Mouse (Mus musculus): ENCODE measurements around the gene Ada. TPM values are rescaled to one million over a fixed set of nuclear protein-coding genes. Genes with fewer than 3 reads are reported as not detected.

Gene Ada
- total and polyA plus RNA-seq, 2 experiments from 2014 or later = 2.2 to 4.1 TPM

DNA sequence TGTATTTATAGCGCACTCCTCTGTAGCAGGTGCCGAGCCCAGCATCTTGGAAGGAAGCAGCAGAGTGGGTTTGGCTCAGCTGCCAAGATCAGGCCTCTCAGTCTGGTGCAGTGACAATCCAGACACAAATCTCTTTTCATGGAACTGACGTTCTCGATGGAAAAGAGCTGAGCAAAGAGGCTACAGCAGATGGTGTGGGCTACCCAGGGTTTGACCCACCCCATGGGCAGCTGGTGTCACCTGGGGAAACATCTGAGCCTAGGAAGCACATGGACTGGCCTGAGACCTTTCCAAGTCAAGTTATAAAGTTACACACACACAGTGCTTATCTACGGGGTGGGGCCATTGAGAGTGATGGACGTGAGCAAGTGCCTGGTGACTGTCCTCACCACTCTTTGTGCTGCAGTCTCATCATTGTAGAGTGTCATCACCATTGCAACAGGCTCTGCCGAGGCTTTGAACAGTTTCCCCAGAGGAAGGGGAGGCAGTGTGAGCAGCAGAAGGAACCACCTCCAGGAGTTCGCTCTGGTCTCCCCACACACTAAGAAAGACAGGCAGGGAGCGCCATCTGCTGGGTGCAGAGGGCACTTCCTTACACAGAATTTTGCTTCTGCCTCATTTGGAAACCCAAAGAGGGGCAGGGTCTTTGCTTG lies 31.0 kb downstream of the Ada start:
- Histone ChIP-seq H3K4me3 (ENCODE audit: low read depth, low read length) (no peak overlapping the region), H3K4me1 (ENCODE audit: control insufficient read depth, insufficient read depth) (peaks cover 21% of the 10 kb centered on the region; the same call in 1 of the 2 replicates), H3K9me3 (replicated peaks; ENCODE audit: control insufficient read depth, low read length) (no peaks in the 10 kb centered on the region), H3K27ac (ENCODE audit: low read depth) (peak overlapping the region; percentile 65), H3K27me3 (ENCODE audit: control insufficient read depth, insufficient read depth, low read length) (no peaks in the 10 kb centered on the region), H3K36me3 (replicated peaks; ENCODE audit: control insufficient read depth, insufficient read depth, low read length) (peaks cover 32% of the 10 kb centered on the region), H3K9ac (replicated peaks; ENCODE audit: low read depth, low read length) (0 out of 2 replicates have a peak overlapping the region, but pooled peaks have one; percentile 21), H3K4me2 (ENCODE audit: low read depth, low read length) (no peak overlapping the region)
- WGBS = 15% methylated on average over 9 of the region's 9 CpGs
- peak; percentile 88 for DNase-seq (ENCODE audit: low spot score)
- ATAC-seq (ENCODE audit: insufficient read depth, low read depth) = peak; percentile 72
- TF ChIP-seq EP300 (IDR thresholded peaks at IDR 0.05; ENCODE audit: low read depth) (no peak), CTCF (IDR thresholded peaks at IDR 0.05; ENCODE audit: low read depth) (peak; percentile 97)

DNA sequence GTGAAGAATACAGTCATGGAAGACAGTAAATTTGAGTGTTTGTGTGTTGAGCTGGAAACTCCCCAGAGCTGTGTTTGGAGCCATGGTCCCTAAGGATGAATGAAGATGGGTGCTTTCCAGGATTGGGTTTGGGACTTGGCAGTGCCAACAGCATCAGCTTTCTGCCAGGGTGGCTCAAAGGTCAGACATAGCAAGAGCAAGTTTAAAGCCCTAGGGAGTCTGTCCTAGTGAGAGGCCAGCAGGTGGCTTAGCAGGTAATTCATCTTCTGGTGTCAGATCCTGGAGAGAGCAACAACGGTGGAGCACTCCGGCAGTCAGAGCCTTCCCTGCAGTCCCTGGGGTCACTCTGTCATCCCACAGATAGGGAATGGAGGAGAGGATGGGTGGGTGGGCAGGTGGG lies 31.5 kb downstream of the Ada start:
- DNase-seq (ENCODE audit: low spot score) (no peak), ATAC-seq (ENCODE audit: insufficient read depth, low read depth) (no peak)
- peaks cover 26% of the 10 kb centered on the region for H3K36me3 ChIP-seq (replicated peaks; ENCODE audit: control insufficient read depth, insufficient read depth, low read length)
- H3K4me2 ChIP-seq (ENCODE audit: low read depth, low read length) = no peak overlapping the region
- 0 out of 2 replicates have a peak overlapping the region, but pooled peaks have one; percentile 21 for H3K9ac ChIP-seq (replicated peaks; ENCODE audit: low read depth, low read length)
- 22% methylated on average over 2 of the region's 2 CpGs for WGBS
- H3K27ac ChIP-seq (ENCODE audit: low read depth) = peak overlapping the region; percentile 65
- no peak overlapping the region for H3K4me3 ChIP-seq (ENCODE audit: low read depth, low read length)
- no peak for TF ChIP-seq EP300 (IDR thresholded peaks at IDR 0.05; ENCODE audit: low read depth)
- no peak for TF ChIP-seq CTCF (IDR thresholded peaks at IDR 0.05; ENCODE audit: low read depth)
- H3K9me3 ChIP-seq (replicated peaks; ENCODE audit: control insufficient read depth, low read length) = no peaks in the 10 kb centered on the region
- H3K4me1 ChIP-seq (ENCODE audit: control insufficient read depth, insufficient read depth) = peaks cover 21% of the 10 kb centered on the region; the same call in 1 of the 2 replicates
- no peaks in the 10 kb centered on the region for H3K27me3 ChIP-seq (ENCODE audit: control insufficient read depth, insufficient read depth, low read length)

DNA sequence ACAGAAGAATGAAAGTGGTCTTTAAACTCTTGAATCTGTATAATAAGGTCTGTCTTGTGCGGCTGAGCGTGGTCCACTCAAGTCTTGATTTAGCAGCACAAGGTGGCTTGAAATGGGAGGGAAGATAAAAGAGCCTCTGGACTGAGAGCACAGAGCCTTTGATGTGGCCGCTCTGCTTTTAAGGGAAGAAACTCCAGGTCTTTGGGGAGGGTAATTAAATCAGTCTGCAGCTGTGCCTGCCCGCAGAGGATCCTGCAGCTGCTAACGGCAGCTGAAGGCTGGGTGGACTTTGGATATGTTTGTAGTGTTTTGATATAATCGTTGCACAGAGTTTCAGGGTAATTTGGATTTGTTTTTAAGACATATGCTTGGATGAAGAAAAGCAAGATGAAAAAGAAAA lies 33.2 kb downstream of the Ada start:
- no peaks in the 10 kb centered on the region for H3K9me3 ChIP-seq (replicated peaks; ENCODE audit: control insufficient read depth, low read length)
- no peak overlapping the region for H3K4me3 ChIP-seq (ENCODE audit: low read depth, low read length)
- no peak for TF ChIP-seq EP300 (IDR thresholded peaks at IDR 0.05; ENCODE audit: low read depth)
- TF ChIP-seq CTCF (IDR thresholded peaks at IDR 0.05; ENCODE audit: low read depth) = no peak
- DNase-seq (ENCODE audit: low spot score) (no peak), ATAC-seq (ENCODE audit: insufficient read depth, low read depth) (no peak)
- WGBS = 25% methylated on average over 6 of the region's 6 CpGs
- H3K9ac ChIP-seq (replicated peaks; ENCODE audit: low read depth, low read length) = no peak overlapping the region
- H3K4me1 ChIP-seq (ENCODE audit: control insufficient read depth, insufficient read depth) = peaks cover 35% of the 10 kb centered on the region
- peaks cover 11% of the 10 kb centered on the region for H3K36me3 ChIP-seq (replicated peaks; ENCODE audit: control insufficient read depth, insufficient read depth, low read length)
- peak overlapping the region; percentile 25; the same call in 1 of the 2 replicates for H3K4me2 ChIP-seq (ENCODE audit: low read depth, low read length)
- no peaks in the 10 kb centered on the region for H3K27me3 ChIP-seq (ENCODE audit: control insufficient read depth, insufficient read depth, low read length)
- peak overlapping the region; percentile 75 for H3K27ac ChIP-seq (ENCODE audit: low read depth)

DNA sequence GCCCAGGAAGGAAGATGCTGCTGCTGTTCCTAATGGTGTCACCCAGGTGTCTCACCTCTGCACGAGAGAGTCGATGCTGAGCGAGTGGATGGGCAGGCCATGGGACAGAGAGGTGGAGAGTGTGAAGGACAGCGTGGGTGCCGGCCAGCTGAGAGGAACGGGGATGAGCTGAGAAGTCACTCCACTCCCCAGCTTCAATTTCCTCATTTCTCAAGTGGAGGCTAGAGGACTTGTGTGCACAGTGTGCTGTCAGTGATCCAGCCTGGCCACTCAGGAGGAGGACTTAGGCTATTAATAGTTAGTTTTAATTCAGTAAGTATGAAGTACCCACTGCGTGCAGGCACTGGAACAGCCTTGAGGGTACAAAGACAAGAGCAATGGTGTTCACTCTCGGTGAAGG lies 33.6 kb downstream of the Ada start:
- TF ChIP-seq CTCF (IDR thresholded peaks at IDR 0.05; ENCODE audit: low read depth) (no peak), EP300 (IDR thresholded peaks at IDR 0.05; ENCODE audit: low read depth) (no peak)
- H3K9me3 ChIP-seq (replicated peaks; ENCODE audit: control insufficient read depth, low read length) = no peaks in the 10 kb centered on the region
- peak overlapping the region; percentile 25; the same call in 1 of the 2 replicates for H3K4me2 ChIP-seq (ENCODE audit: low read depth, low read length)
- H3K9ac ChIP-seq (replicated peaks; ENCODE audit: low read depth, low read length) = no peak overlapping the region
- peaks cover 37% of the 10 kb centered on the region for H3K4me1 ChIP-seq (ENCODE audit: control insufficient read depth, insufficient read depth)
- peak overlapping the region; percentile 75 for H3K27ac ChIP-seq (ENCODE audit: low read depth)
- ATAC-seq (ENCODE audit: insufficient read depth, low read depth) (peak; percentile 33), DNase-seq (ENCODE audit: low spot score) (peak; percentile 72)
- WGBS = 31% methylated on average over 8 of the region's 8 CpGs
- no peaks in the 10 kb centered on the region for H3K27me3 ChIP-seq (ENCODE audit: control insufficient read depth, insufficient read depth, low read length)
- no peak overlapping the region for H3K4me3 ChIP-seq (ENCODE audit: low read depth, low read length)
- H3K36me3 ChIP-seq (replicated peaks; ENCODE audit: control insufficient read depth, insufficient read depth, low read length) = peaks cover 10% of the 10 kb centered on the region

DNA sequence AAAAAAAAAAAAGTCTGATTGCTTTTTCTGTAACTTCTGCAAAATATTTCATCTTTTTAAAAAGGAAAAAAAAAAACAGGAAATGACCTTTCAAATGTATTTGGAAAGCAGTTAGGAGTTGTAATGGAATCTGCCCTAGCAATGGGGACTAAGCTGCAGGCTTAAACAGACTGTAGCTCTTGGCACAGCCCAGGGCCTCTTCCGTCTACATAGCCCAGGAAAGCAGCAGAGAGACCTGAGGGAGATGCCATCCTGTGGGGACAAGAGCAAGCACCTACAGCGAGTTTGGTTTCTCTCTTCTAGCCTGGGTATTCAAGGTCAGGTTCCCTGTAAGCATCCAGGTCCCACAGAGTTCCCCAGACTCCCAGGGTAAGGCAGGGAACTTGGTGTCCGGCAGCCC lies 36.7 kb downstream of the Ada start:
- Histone ChIP-seq H3K27ac (ENCODE audit: low read depth) (peak overlapping the region; percentile 54; the same call in 1 of the 2 replicates), H3K4me2 (ENCODE audit: low read depth, low read length) (no peak overlapping the region), H3K36me3 (replicated peaks; ENCODE audit: control insufficient read depth, insufficient read depth, low read length) (peaks cover 3% of the 10 kb centered on the region; the same call in 1 of the 2 replicates), H3K4me1 (ENCODE audit: control insufficient read depth, insufficient read depth) (peaks cover 52% of the 10 kb centered on the region), H3K4me3 (ENCODE audit: low read depth, low read length) (no peak overlapping the region), H3K9me3 (replicated peaks; ENCODE audit: control insufficient read depth, low read length) (no peaks in the 10 kb centered on the region), H3K27me3 (ENCODE audit: control insufficient read depth, insufficient read depth, low read length) (no peaks in the 10 kb centered on the region), H3K9ac (replicated peaks; ENCODE audit: low read depth, low read length) (no peak overlapping the region)
- ATAC-seq (ENCODE audit: insufficient read depth, low read depth) = no peak
- 60% methylated on average over 3 of the region's 3 CpGs for WGBS
- peak; percentile 43 for DNase-seq (ENCODE audit: low spot score)
- no peak for TF ChIP-seq CTCF (IDR thresholded peaks at IDR 0.05; ENCODE audit: low read depth)
- no peak for TF ChIP-seq EP300 (IDR thresholded peaks at IDR 0.05; ENCODE audit: low read depth)
